Mouse (Mus musculus) myocyte (in vitro differentiated cells): ENCODE results near the gene Stk39.

Experiments
- CEBPB ChIP-seq: IDR thresholded peaks from 2 replicates; pipeline ENCODE4 v1.6.1; 2011; ENCODE audit warnings: mild to moderate bottlenecking, moderate library complexity; ENCODE audit not compliant: poor library complexity, insufficient read depth, severe bottlenecking
- E2F4 ChIP-seq: IDR thresholded peaks from one replicate; pipeline ENCODE4 v1.6.1; 2011; ENCODE audit warnings: mild to moderate bottlenecking, control low read depth, moderate library complexity; ENCODE audit not compliant: insufficient read depth
- MAX ChIP-seq: IDR thresholded peaks from one replicate; pipeline ENCODE4 v1.6.1; 2011; ENCODE audit warnings: low read depth, mild to moderate bottlenecking, control low read depth
- MYOG ChIP-seq, 3 experiments: IDR thresholded peaks; one replicate each; pipeline ENCODE4 v1.6.1; 2011; ENCODE audit warnings: control low read depth in 2 of 3, low read depth in 2 of 3, mild to moderate bottlenecking in 2 of 3; ENCODE audit not compliant: insufficient read length in 2 of 3, control insufficient read depth in 1 of 3, insufficient read depth in 1 of 3
- POLR2A ChIP-seq: IDR thresholded peaks from one replicate; pipeline ENCODE4 v1.6.1; 2011; ENCODE audit warnings: low read depth, mild to moderate bottlenecking, control low read depth, moderate library complexity; ENCODE audit not compliant: insufficient read length
- POLR2AphosphoS2 ChIP-seq: IDR thresholded peaks from one replicate; pipeline ENCODE4 v1.6.1; 2011; ENCODE audit warnings: low read depth, control low read depth; ENCODE audit not compliant: insufficient read length
- REST ChIP-seq: IDR thresholded peaks from one replicate; pipeline ENCODE4 v1.6.1; 2011; ENCODE audit warnings: mild to moderate bottlenecking, control low read depth, moderate library complexity; ENCODE audit not compliant: insufficient read depth, insufficient read length
- TCF12 ChIP-seq: IDR thresholded peaks from one replicate; pipeline ENCODE4 v1.6.1; 2011; ENCODE audit warnings: mild to moderate bottlenecking, control low read depth; ENCODE audit not compliant: poor library complexity, insufficient read depth, severe bottlenecking
- USF1 ChIP-seq: IDR thresholded peaks from one replicate; pipeline ENCODE4 v1.6.1; 2011; ENCODE audit warnings: low read depth, mild to moderate bottlenecking, control low read depth, moderate library complexity

- no peak for TF ChIP-seq E2F4
- TF ChIP-seq TCF12: no peak
- TF ChIP-seq CEBPB: no peak
- TF ChIP-seq USF1: no peak
- TF ChIP-seq POLR2AphosphoS2: no peak
- TF ChIP-seq POLR2A: no peak
- no peak for TF ChIP-seq MYOG (IDR thresholded peaks at IDR 0.05; ENCODE audit: control insufficient read depth in 1 of 3, insufficient read depth in 1 of 3, insufficient read length in 2 of 3, low read depth in 2 of 3)
- TF ChIP-seq MAX: no peak
- TF ChIP-seq REST: no peak
Observed at GRCm38 (mm10) chr2:68393611-68394549, 78.2 kb downstream of the Stk39 start.
